Mouse (Mus musculus) embryonic facial prominence, embryonic 12.5 days (tissue): Measurements from ENCODE around the gene Fgd5. TPM values are rescaled to one million over a fixed set of nuclear protein-coding genes. Genes with fewer than 3 reads are reported as not detected.

ENCODE experiments used
- ATAC-seq: fragments of 200-750 bp; cut with Nextera tagmentation; 2 replicates; pipeline ENCODE4 v1.8.0; 2017; ENCODE audit not compliant: insufficient number of reproducible peaks, insufficient read depth, low FRiP score, low TSS enrichment
- H3K27ac ChIP-seq: fragments of 300-500 bp; sonication (generic); 2 replicates; pipeline ENCODE4 v1.5.1; 2016; ENCODE audit warnings: mild to moderate bottlenecking
- H3K27me3 ChIP-seq: fragments of 300-500 bp; sonication (generic); 2 replicates; pipeline ENCODE4 v1.6.1; 2016; ENCODE audit warnings: mild to moderate bottlenecking, moderate library complexity
- H3K36me3 ChIP-seq: fragments of 300-500 bp; sonication (generic); 2 replicates; pipeline ENCODE4 v1.6.1; 2016; ENCODE audit warnings: mild to moderate bottlenecking
- H3K4me1 ChIP-seq: fragments of 300-500 bp; sonication (generic); 2 replicates; pipeline ENCODE4 v1.6.1; 2016
- H3K4me2 ChIP-seq: fragments of 300-500 bp; sonication (generic); replicated peaks from 2 replicates; pipeline ENCODE4 v1.6.1; 2016; ENCODE audit warnings: mild to moderate bottlenecking, moderate library complexity
- H3K4me3 ChIP-seq: fragments of 300-500 bp; sonication (generic); 2 replicates; pipeline ENCODE4 v1.5.1; 2016; ENCODE audit warnings: mild to moderate bottlenecking
- H3K9ac ChIP-seq: fragments of 300-500 bp; sonication (generic); 2 replicates; pipeline ENCODE4 v1.6.1; 2016; ENCODE audit warnings: mild to moderate bottlenecking, moderate library complexity
- H3K9me3 ChIP-seq: fragments of 300-500 bp; sonication (generic); 2 replicates; pipeline ENCODE4 v1.6.1; 2016; ENCODE audit warnings: mild to moderate bottlenecking, moderate library complexity
- WGBS: fragments of 180-500 bp; shearing (Covaris S2); methylation state at CpG from one replicate; pipeline ENCODE4 v1.1.7; 2016; 5-methylcytosine and 5-hydroxymethylcytosine counted together
- polyA plus RNA-seq: library from polyadenylated mRNA; unstranded; fragments of >200 nt; fragmentation: Nextera tagmentation; extraction: Ambion mirVana; gene quantifications from 2 replicates; pipeline ENCODE4 v1.2.1, GENCODE M21; 2016

Gene Fgd5
- polyA plus RNA-seq, 1 experiment from 2014 or later, result 10.2 TPM

DNA sequence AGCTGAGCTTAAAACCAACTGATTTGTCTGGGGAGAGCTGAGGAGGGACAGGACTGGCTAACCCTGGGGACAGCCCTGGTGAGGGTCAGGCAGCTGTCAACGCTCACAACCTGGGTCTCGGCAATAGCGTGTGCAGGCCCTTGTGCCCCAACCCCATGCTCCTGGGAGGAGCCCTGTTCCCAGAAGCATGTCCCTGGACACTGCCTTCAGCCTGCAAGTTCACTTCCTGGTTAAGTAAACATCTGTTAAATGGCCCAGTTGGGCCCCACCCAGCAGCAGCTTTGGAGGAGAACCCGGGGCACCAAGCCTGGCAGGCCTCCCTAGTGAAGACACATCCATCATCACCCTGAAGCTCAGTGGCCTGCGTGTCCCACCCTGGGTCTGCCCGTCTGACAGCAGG, 56.0 kb downstream of the Fgd5 start:
- Histone ChIP-seq H3K9me3 (no peaks in the 10 kb centered on the region), H3K27me3 (no peaks in the 10 kb centered on the region), H3K9ac (no peak overlapping the region), H3K27ac (no peak overlapping the region), H3K4me2 (no peak overlapping the region), H3K36me3 (no peaks in the 10 kb centered on the region), H3K4me3 (no peak overlapping the region), H3K4me1 (peaks cover 10% of the 10 kb centered on the region)
- WGBS, result 48% methylated on average over 6 of the region's 6 CpGs
- ATAC-seq, result no peak

GRCm38 (mm10) chr6:92036372-92036771, 57.7 kb downstream of the Fgd5 start:
- H3K27me3 ChIP-seq, result no peaks in the 10 kb centered on the region
- H3K4me1 ChIP-seq, result peaks cover 10% of the 10 kb centered on the region
- ATAC-seq, result no peak
- H3K36me3 ChIP-seq, result no peaks in the 10 kb centered on the region
- H3K9me3 ChIP-seq, result no peaks in the 10 kb centered on the region
- 21% methylated on average over 5 of the region's 5 CpGs for WGBS
- no peak overlapping the region for H3K4me3 ChIP-seq
- no peak overlapping the region for H3K27ac ChIP-seq
- H3K4me2 ChIP-seq, result no peak overlapping the region
- H3K9ac ChIP-seq, result no peak overlapping the region

- no peak for ATAC-seq
Observed at GRCm38 (mm10) chr6:92038158-92038557, 59.5 kb downstream of the Fgd5 start.

GRCm38 (mm10) chr6:92041271-92041670, 62.6 kb downstream of the Fgd5 start:
- Histone ChIP-seq H3K9me3 (no peaks in the 10 kb centered on the region), H3K4me3 (no peak overlapping the region), H3K4me1 (peaks cover 2% of the 10 kb centered on the region; the same call in 1 of the 2 replicates), H3K36me3 (no peaks in the 10 kb centered on the region), H3K4me2 (no peak overlapping the region), H3K9ac (no peak overlapping the region), H3K27ac (no peak overlapping the region), H3K27me3 (no peaks in the 10 kb centered on the region)
- 87% methylated on average over 5 of the region's 5 CpGs for whole genome bisulfite sequencing
- ATAC-seq, result no peak

More at GRCm38 (mm10) chr6:92038158-92038557, 59.5 kb downstream of the Fgd5 start:
- Histone ChIP-seq H3K27me3 (no peaks in the 10 kb centered on the region), H3K9ac (no peak overlapping the region), H3K4me3 (no peak overlapping the region), H3K4me2 (no peak overlapping the region), H3K4me1 (peaks cover 10% of the 10 kb centered on the region), H3K36me3 (no peaks in the 10 kb centered on the region), H3K9me3 (no peaks in the 10 kb centered on the region), H3K27ac (no peak overlapping the region)
- 71% methylated on average over 3 of the region's 3 CpGs for WGBS

GRCm38 (mm10) chr6:92042055-92042454, 63.4 kb downstream of the Fgd5 start:
- Histone ChIP-seq H3K36me3 (no peaks in the 10 kb centered on the region), H3K4me1 (no peaks in the 10 kb centered on the region), H3K9ac (no peak overlapping the region), H3K4me2 (no peak overlapping the region), H3K27me3 (no peaks in the 10 kb centered on the region), H3K27ac (no peak overlapping the region), H3K4me3 (no peak overlapping the region), H3K9me3 (no peaks in the 10 kb centered on the region)
- no peak for ATAC-seq
- 81% methylated on average over 4 of the region's 4 CpGs for WGBS

- H3K9me3 ChIP-seq, result no peaks in the 10 kb centered on the region
- no peaks in the 10 kb centered on the region for H3K27me3 ChIP-seq
- no peak overlapping the region for H3K9ac ChIP-seq
- H3K4me3 ChIP-seq, result no peak overlapping the region
- no peak overlapping the region for H3K27ac ChIP-seq
- H3K36me3 ChIP-seq, result no peaks in the 10 kb centered on the region
- no peak for ATAC-seq
- 83% methylated on average over 1 of the region's 1 CpGs for WGBS
- H3K4me1 ChIP-seq, result no peaks in the 10 kb centered on the region
- H3K4me2 ChIP-seq, result no peak overlapping the region
Observed at GRCm38 (mm10) chr6:92042850-92043249, 64.2 kb downstream of the Fgd5 start.

- Histone ChIP-seq H3K27me3 (no peaks in the 10 kb centered on the region), H3K4me1 (peaks cover 11% of the 10 kb centered on the region; the same call in 1 of the 2 replicates), H3K27ac (no peak overlapping the region), H3K9me3 (no peaks in the 10 kb centered on the region), H3K4me3 (no peak overlapping the region), H3K4me2 (no peak overlapping the region), H3K36me3 (no peaks in the 10 kb centered on the region), H3K9ac (no peak overlapping the region)
- 50% methylated on average over 2 of the region's 2 CpGs for WGBS
- ATAC-seq, result no peak
Observed at GRCm38 (mm10) chr6:92057768-92058167, 79.1 kb downstream of the Fgd5 start.

DNA sequence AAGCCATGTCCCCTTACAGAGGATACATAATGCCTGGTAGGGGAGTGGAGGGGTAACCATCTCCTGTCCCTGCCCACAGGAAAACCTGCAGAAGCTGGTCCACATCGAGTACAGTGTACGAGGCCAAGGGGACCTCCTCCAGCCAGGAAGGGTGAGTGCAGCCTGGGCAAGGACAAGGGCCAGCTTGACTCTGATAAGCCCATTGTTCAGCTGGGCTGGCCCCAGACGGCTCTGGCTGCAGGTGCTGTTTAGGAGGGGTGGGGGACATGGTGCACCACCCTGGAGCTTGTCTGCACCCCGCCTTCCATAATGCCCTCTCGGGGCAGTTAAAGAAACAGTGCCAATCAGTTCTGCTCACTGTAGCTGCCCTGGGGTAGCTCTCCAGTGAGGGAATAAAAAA, 83.0 kb downstream of the Fgd5 start:
- Histone ChIP-seq H3K9ac (no peak overlapping the region), H3K27ac (no peak overlapping the region), H3K4me2 (no peak overlapping the region), H3K4me1 (peaks cover 11% of the 10 kb centered on the region; the same call in 1 of the 2 replicates), H3K27me3 (0 out of 2 replicates have a peak, but pooled peaks cover 3% of the 10 kb centered on the region), H3K4me3 (no peak overlapping the region), H3K36me3 (no peaks in the 10 kb centered on the region), H3K9me3 (no peaks in the 10 kb centered on the region)
- no peak for ATAC-seq
- WGBS, result 44% methylated on average over 5 of the region's 5 CpGs

GRCm38 (mm10) chr6:92063452-92063851, 84.8 kb downstream of the Fgd5 start:
- Histone ChIP-seq H3K27ac (no peak overlapping the region), H3K9ac (no peak overlapping the region), H3K4me3 (no peak overlapping the region), H3K36me3 (no peaks in the 10 kb centered on the region), H3K4me2 (no peak overlapping the region), H3K27me3 (0 out of 2 replicates have a peak, but pooled peaks cover 3% of the 10 kb centered on the region), H3K4me1 (peaks cover 11% of the 10 kb centered on the region; the same call in 1 of the 2 replicates), H3K9me3 (no peaks in the 10 kb centered on the region)
- 74% methylated on average over 2 of the region's 2 CpGs for WGBS
- no peak for ATAC-seq

- Histone ChIP-seq H3K27me3 (0 out of 2 replicates have a peak, but pooled peaks cover 3% of the 10 kb centered on the region), H3K9ac (no peak overlapping the region), H3K4me1 (peaks cover 11% of the 10 kb centered on the region; the same call in 1 of the 2 replicates), H3K27ac (no peak overlapping the region), H3K9me3 (no peaks in the 10 kb centered on the region), H3K4me2 (no peak overlapping the region), H3K36me3 (no peaks in the 10 kb centered on the region), H3K4me3 (no peak overlapping the region)
- WGBS, result 84% methylated on average over 10 of the region's 10 CpGs
- ATAC-seq, result no peak
Observed at GRCm38 (mm10) chr6:92064101-92064500, 85.4 kb downstream of the Fgd5 start.

- ATAC-seq, result no peak
- H3K27me3 ChIP-seq, result 0 out of 2 replicates have a peak, but pooled peaks cover 3% of the 10 kb centered on the region
- no peaks in the 10 kb centered on the region for H3K9me3 ChIP-seq
- H3K4me1 ChIP-seq, result peaks cover 11% of the 10 kb centered on the region; the same call in 1 of the 2 replicates
- no peak overlapping the region for H3K4me2 ChIP-seq
- H3K36me3 ChIP-seq, result no peaks in the 10 kb centered on the region
- no peak overlapping the region for H3K4me3 ChIP-seq
- H3K27ac ChIP-seq, result no peak overlapping the region
- WGBS, result 50% methylated on average over 12 of the region's 12 CpGs
- no peak overlapping the region for H3K9ac ChIP-seq
Observed at GRCm38 (mm10) chr6:92065721-92066496, 87.2 kb downstream of the Fgd5 start.

- peaks cover 2% of the 10 kb centered on the region; the same call in 1 of the 2 replicates for H3K4me1 ChIP-seq
- H3K4me2 ChIP-seq, result no peak overlapping the region
- H3K27ac ChIP-seq, result no peak overlapping the region
- H3K9ac ChIP-seq, result no peak overlapping the region
- H3K9me3 ChIP-seq, result no peaks in the 10 kb centered on the region
- peak; percentile 67; the same call in 1 of the 2 replicates for ATAC-seq
- 33% methylated on average over 16 of the region's 16 CpGs for WGBS
- H3K27me3 ChIP-seq, result 0 out of 2 replicates have a peak, but pooled peaks cover 3% of the 10 kb centered on the region
- H3K4me3 ChIP-seq, result no peak overlapping the region
- no peaks in the 10 kb centered on the region for H3K36me3 ChIP-seq
Observed at GRCm38 (mm10) chr6:92067146-92067790, 88.6 kb downstream of the Fgd5 start.
